Mouse (Mus musculus): ENCODE results near the gene Gcc2. TPM values are rescaled to one million over a fixed set of nuclear protein-coding genes. Genes with fewer than 3 reads are reported as not detected.
"Not testable (repeated sequence)": the region's sequence is repeated elsewhere in the genome, so short reads cannot be mapped to it uniquely, and the experiment has no call there.

The Gcc2 gene
- polyA plus RNA-seq, 1 experiment = 22.8 TPM

GRCm38 (mm10) chr10:58224827-58225785 lies 30.2 kb upstream of the Gcc2 start, which contains the start of gene AW822073:
Gene AW822073 (minus strand): TSS chr10:58224930.
- H3K4me1 ChIP-seq (ENCODE audit: control insufficient read depth, insufficient read depth, insufficient read length, low read length); H3K27ac ChIP-seq (replicated peaks; ENCODE audit: low read depth, low read length); H3K4me3 ChIP-seq (ENCODE audit: insufficient read depth, low read depth, low read length): not testable (repeated sequence)

DNA sequence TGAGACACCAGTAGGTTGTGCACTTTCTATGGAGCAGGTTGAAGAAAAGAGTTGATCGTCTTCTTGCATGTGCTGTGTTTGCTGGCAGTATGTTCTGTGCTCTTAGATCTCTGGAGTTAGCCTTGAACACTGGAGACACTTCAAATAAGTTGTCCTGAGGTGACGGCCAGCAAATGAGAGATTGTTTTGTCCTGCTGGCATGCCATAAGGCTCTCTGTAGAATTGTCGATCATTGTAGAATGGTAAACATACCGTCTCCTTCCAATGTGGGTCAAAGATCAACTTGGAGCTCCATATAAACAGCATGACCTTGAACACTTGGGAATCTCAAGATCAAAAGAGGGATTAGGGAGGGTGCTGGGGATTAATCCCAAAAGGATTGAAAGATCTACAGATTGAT lies 28.9 kb upstream of the Gcc2 start:
- H3K27ac ChIP-seq (replicated peaks; ENCODE audit: low read depth, low read length); H3K4me3 ChIP-seq (ENCODE audit: insufficient read depth, low read depth, low read length); H3K4me1 ChIP-seq (ENCODE audit: control insufficient read depth, insufficient read depth, insufficient read length, low read length): not testable (repeated sequence)

DNA sequence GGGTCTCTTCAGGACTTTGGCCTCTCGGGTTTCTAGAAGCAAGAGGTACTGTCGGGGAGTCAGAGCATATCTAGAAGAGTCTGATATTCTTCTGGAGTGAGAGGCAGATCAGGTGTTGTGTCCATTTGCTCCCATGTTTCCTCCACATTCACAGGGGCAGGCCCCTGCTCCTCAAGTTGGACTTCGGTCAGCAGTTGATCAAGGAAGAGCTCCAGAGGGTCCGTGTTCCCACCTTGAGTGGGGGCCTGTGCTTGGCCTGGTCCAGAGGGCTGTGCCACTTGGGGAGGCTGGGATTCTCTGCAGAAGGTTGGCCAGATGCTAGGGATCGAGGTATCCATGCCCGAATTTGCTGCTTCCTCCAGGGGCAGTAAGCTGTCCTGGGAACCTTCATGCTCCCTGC lies 27.5 kb upstream of the Gcc2 start:
- not testable (repeated sequence) for H3K4me3 ChIP-seq (ENCODE audit: insufficient read depth, low read depth, low read length); H3K27ac ChIP-seq (replicated peaks; ENCODE audit: low read depth, low read length); H3K4me1 ChIP-seq (ENCODE audit: control insufficient read depth, insufficient read depth, insufficient read length, low read length)

DNA sequence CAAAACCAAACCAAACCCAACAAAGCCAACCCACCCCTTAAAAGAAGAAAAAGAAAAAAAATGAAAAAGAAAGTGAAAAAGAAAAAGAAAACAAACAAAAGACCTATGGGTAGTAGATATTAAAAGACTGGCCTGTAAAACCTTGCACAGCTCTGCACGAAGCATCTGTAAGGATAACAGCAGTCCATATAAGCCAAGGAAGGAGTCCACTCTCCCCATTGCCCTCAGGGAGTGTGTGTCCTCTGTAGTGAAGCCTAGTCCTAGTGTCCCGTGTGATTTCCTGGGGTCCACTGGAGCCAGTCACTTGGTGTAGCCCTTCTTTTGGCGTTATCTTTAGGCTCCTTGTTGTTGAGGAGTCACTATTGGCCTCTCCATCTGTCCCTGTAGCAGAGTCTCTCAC lies 25.3 kb upstream of the Gcc2 start:
- H3K4me3 ChIP-seq (ENCODE audit: insufficient read depth, low read depth, low read length); H3K4me1 ChIP-seq (ENCODE audit: control insufficient read depth, insufficient read depth, insufficient read length, low read length); H3K27ac ChIP-seq (replicated peaks; ENCODE audit: low read depth, low read length): not testable (repeated sequence)

DNA sequence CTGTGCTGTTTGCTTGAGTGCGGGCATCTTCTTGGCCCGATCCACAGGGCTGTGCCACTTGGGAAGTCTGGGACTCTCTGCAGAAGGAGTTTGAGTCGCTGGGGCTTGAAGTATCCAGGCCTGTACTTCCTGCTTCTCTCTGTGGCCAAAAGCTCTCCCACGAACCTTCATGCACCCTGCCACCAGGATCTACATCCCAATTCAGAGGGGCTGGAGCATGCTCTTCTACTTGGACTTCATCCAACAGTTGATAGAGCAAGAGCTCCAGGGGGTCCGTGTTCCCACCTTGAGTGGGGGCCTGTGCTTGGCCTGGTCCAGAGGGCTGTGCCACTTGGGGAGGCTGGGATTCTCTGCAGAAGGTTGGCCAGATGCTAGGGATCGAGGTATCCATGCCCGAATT lies 24.2 kb upstream of the Gcc2 start:
- H3K27ac ChIP-seq (replicated peaks; ENCODE audit: low read depth, low read length); H3K4me1 ChIP-seq (ENCODE audit: control insufficient read depth, insufficient read depth, insufficient read length, low read length); H3K4me3 ChIP-seq (ENCODE audit: insufficient read depth, low read depth, low read length): not testable (repeated sequence)

DNA sequence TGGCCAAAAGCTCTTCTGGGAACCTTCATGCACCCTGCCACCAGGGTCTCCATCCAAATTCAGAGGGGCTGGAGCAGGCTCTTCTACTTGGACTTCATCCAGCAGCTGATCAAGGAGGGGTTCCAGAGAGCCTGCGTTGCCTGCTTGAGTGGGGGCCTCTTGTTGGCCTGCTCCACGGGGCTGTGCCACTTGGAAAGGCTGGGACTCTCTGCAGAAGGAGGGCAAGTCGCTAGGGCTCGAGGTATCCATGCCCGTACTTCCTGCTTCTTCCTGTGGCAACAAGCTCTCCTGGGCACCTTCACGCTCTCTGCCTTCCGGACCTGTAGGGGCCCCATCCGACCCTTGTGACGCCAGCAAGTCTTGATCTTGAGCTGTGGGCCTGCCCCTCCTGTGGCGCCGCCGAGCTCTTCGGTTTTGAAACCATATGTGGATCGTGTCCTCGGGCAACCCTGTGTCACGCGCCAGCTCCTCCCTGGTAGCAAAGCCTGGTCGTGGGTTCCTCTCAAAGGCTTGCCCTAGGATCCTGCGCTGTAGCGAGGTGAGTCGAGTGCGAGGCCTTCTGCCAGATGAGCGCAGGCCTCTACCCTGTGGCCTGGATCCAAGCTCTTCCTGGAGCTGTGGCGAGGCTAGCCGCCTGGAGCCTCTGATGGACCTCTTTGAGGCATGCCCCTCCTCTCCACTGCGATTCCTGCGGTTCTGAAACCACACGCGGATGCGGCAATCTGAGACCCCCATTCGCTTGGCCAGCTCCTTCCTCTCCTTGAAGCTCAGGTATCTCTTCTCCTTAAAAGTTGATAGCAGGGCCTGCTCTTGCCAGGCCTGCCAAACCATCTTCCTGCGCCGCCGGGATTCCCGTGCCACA lies 23.3 kb upstream of the Gcc2 start:
- not testable (repeated sequence) for H3K4me1 ChIP-seq (ENCODE audit: control insufficient read depth, insufficient read depth, insufficient read length, low read length); H3K27ac ChIP-seq (replicated peaks; ENCODE audit: low read depth, low read length); H3K4me3 ChIP-seq (ENCODE audit: insufficient read depth, low read depth, low read length)

- not testable (repeated sequence) for H3K4me1 ChIP-seq (ENCODE audit: control insufficient read depth, insufficient read depth, insufficient read length, low read length); H3K4me3 ChIP-seq (ENCODE audit: insufficient read depth, low read depth, low read length)
Observed at GRCm38 (mm10) chr10:58232641-58232969, 22.7 kb upstream of the Gcc2 start, which contains the start of gene Duxf3. Gene Duxf3 (minus strand): TSS chr10:58232675.

DNA sequence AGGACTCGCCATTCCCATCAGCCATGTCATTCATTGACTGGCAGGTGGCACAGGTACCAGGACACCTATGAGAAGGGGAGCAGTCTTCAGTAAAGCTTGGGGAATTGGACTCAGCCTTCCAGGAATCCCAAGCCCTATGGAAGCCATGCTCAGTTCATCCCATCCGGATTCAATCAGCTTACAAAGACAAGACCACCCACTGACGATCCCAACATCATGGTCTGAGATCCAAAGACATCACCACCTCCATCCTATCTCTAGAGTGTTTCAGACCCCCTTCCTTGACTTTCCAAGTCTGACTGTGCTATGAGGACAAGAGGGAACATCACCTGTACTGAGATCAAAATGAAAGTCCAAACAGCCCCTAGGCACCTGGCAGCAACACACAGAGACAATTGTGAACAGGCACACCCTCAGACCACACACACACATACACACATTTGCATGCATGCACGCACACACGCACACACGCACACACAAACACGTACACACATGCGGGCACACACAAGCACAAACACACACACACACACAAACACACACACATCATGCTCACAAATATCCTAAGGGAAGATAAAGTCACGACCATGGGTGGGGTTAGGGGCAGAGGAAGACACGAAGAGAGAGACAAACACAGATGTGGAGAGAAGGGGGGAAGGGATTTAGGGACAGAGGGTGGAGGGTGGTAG lies 22.1 kb upstream of the Gcc2 start:
- not testable (repeated sequence) for H3K27ac ChIP-seq (replicated peaks; ENCODE audit: low read depth, low read length); H3K4me3 ChIP-seq (ENCODE audit: insufficient read depth, low read depth, low read length); H3K4me1 ChIP-seq (ENCODE audit: control insufficient read depth, insufficient read depth, insufficient read length, low read length)

More at GRCm38 (mm10) chr10:58232641-58232969, 22.7 kb upstream of the Gcc2 start, which contains the start of gene Duxf3:
- not testable (repeated sequence) for H3K27ac ChIP-seq (replicated peaks; ENCODE audit: low read depth, low read length)

GRCm38 (mm10) chr10:58233740-58234121 lies 21.6 kb upstream of the Gcc2 start:
- not testable (repeated sequence) for H3K27ac ChIP-seq (replicated peaks; ENCODE audit: low read depth, low read length); H3K4me1 ChIP-seq (ENCODE audit: control insufficient read depth, insufficient read depth, insufficient read length, low read length); H3K4me3 ChIP-seq (ENCODE audit: insufficient read depth, low read depth, low read length)

GRCm38 (mm10) chr10:58234985-58235384 lies 20.3 kb upstream of the Gcc2 start:
- not testable (repeated sequence) for H3K27ac ChIP-seq (replicated peaks; ENCODE audit: low read depth, low read length); H3K4me1 ChIP-seq (ENCODE audit: control insufficient read depth, insufficient read depth, insufficient read length, low read length); H3K4me3 ChIP-seq (ENCODE audit: insufficient read depth, low read depth, low read length)

DNA sequence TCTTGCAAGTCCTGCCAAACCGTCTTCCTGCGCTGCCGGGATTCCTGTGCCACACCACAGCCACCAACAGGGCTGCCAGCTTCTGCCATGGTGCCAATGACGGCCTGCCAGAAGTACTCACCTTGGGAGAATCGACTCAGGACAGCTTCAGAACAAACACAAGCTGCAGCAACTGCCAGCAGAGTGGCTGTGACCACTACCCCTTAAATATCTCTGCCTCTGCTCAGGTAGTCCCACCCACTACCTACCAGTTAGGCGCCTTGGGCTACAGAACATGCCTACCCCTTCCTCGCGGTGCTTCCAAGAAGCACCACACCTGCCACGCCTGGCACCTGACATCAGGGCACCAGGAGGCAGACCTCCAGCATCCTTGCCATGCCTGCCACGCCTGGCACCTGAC lies 18.7 kb upstream of the Gcc2 start, which contains the start of gene Gm4981:
TSS of gene Gm4981 (minus strand) at position 89 of the 400 bp plus-strand sequence.
- H3K4me3 ChIP-seq (ENCODE audit: insufficient read depth, low read depth, low read length) = no peak within 1 kb of the TSS
- no peak within 1 kb of the TSS for H3K27ac ChIP-seq (replicated peaks; ENCODE audit: low read depth, low read length)
- no peaks in the 10 kb centered on the region for H3K4me1 ChIP-seq (ENCODE audit: control insufficient read depth, insufficient read depth, insufficient read length, low read length)

- H3K4me1 ChIP-seq (ENCODE audit: control insufficient read depth, insufficient read depth, insufficient read length, low read length); H3K27ac ChIP-seq (replicated peaks; ENCODE audit: low read depth, low read length); H3K4me3 ChIP-seq (ENCODE audit: insufficient read depth, low read depth, low read length): not testable (repeated sequence)
Observed at GRCm38 (mm10) chr10:58238984-58239740, 16.1 kb upstream of the Gcc2 start.

DNA sequence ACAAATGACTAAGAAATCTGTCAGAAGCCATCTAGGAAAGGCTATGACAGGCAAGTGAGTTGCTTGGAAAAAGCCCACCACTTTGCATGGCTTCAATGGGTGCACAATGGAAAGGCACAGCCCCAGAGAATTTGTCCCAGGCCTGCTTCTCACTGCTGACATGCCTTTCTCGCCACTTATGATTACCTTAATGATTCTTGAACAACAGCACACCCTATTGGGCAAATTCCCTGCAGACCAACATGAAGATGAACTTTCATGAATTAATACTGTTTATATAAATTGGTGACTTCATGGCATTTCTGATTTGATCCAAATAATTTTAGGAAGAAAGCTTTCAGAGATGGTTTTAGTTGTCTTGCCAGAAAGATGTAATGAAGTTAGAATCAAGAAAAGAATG lies 5.8 kb upstream of the Gcc2 start:
- peaks cover under 1% of the 10 kb centered on the region for H3K4me1 ChIP-seq (ENCODE audit: control insufficient read depth, insufficient read depth, insufficient read length, low read length)
- H3K4me3 ChIP-seq (ENCODE audit: insufficient read depth, low read depth, low read length) = no peak overlapping the region
- no peak overlapping the region for H3K27ac ChIP-seq (replicated peaks; ENCODE audit: low read depth, low read length)

DNA sequence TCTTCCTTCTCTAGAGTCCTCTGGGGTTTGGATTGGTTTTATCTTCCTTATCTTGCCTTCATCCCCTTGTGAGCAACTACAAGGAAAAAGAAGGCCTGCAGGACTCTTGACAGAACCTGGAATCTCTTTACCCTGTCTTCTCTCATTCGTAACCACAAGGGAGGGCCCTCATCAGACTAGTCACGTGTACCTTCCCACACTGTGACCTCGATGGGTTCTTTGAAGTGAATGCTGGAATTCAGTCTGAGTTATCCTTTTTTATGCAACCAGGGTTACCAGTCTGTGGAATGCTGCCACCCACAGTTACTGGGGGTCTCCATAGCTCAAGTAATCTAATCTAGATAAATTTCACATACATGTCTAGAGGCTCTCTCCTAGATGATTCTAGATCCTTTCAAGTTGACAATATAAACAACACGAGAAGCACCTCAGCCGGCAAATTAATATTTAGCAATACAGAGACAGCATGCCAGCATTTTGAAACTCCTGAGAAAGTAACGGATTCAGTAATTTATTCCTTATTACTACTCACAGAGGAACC lies 592 bp upstream of the Gcc2 start:
- no peak overlapping the region for H3K27ac ChIP-seq (replicated peaks; ENCODE audit: low read depth, low read length)
- peaks cover 3% of the 10 kb centered on the region for H3K4me1 ChIP-seq (ENCODE audit: control insufficient read depth, insufficient read depth, insufficient read length, low read length)
- H3K4me3 ChIP-seq (ENCODE audit: insufficient read depth, low read depth, low read length) = peak overlapping the region; percentile 83; the same call in 1 of the 2 replicates
